Mouse (Mus musculus): ENCODE results near the gene Gm11733. TPM values are rescaled to one million over a fixed set of nuclear protein-coding genes. Genes with fewer than 3 reads are reported as not detected.

The Gm11733 gene
- total RNA-seq, 2 experiments from 2014 or later: not detected

- no peak for ATAC-seq (replicated peaks; ENCODE audit: poor library complexity)
Observed at GRCm38 (mm10) chr11:117532374-117532773, 48.2 kb downstream of the Gm11733 start.

- no peak for ATAC-seq (replicated peaks; ENCODE audit: poor library complexity)
Observed at GRCm38 (mm10) chr11:117534912-117535311, 50.7 kb downstream of the Gm11733 start.

- no peak for ATAC-seq (replicated peaks; ENCODE audit: poor library complexity)
Observed at GRCm38 (mm10) chr11:117535491-117536304, 51.5 kb downstream of the Gm11733 start.

- no peak for ATAC-seq (replicated peaks; ENCODE audit: poor library complexity)
Observed at GRCm38 (mm10) chr11:117536586-117536985, 52.4 kb downstream of the Gm11733 start.

Other genes with a start within 250 kb of the Gm11733 start
- 18.8 and 22.1 TPM in 2 replicates for gene Tnrc6c, start 169.9 kb downstream of the Gm11733 start, total RNA-seq (2015)
- gene Tnrc6c, start 169.9 kb downstream of the Gm11733 start, total RNA-seq (2017): 17.8 and 19.8 TPM in 2 replicates

Data from megakaryocyte progenitor cell, adult 5-6 weeks (primary cell).